Mouse (Mus musculus): Measurements from ENCODE around the gene Vmn2r121. TPM values are rescaled to one million over a fixed set of nuclear protein-coding genes. Genes with fewer than 3 reads are reported as not detected.

The Vmn2r121 gene
- polyA plus RNA-seq (2014; fragmentation: Illumina TruSeq; extraction: RNeasy Lipid Tissue Mini Kit (QIAGEN cat#74804); ENCODE audit: low read depth, low replicate concordance), result not detected

DNA sequence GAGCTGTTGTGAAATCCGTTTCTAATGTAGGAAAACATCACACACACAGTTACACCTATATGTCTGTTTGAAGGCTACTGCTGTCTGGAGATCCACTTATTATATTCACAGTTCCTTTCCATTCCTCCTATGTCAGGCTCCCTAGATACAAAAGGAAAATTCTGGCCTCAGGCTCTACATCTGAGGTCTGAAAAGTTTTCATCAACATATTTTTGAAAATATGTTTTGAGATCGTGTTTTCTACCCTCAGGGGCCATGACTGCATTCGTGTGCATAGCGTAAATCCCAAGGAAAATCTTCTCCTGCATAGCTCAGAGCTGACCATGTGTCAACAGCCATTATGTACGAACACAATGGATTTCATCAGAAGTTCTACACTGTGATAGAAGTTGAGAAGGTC lies at the start of gene Vmn2r121:
TSS of gene Vmn2r121 (minus strand) at position 101 of the 400 bp plus-strand sequence.

All from kidney, adult 10 weeks (tissue).